Mouse (Mus musculus) adrenal gland, adult 2 months (tissue): ENCODE data around the gene Olfr316. TPM values are rescaled to one million over a fixed set of nuclear protein-coding genes. Genes with fewer than 3 reads are reported as not detected.

Source experiments
- polyA plus RNA-seq: library from polyadenylated mRNA; depleted of rRNA; stranded (reverse); fragments of >200 nt; gene quantifications from 2 replicates; pipeline ENCODE4 v1.2.3, GENCODE M21; 2012; rRNA removed
- total RNA-seq, 2 experiments: library from RNA; stranded (reverse); gene quantifications; 2 replicates each; pipeline ENCODE4 v1.2.3; 2021

The Olfr316 gene
- total and polyA plus RNA-seq, 3 experiments = not detected

Other genes with a start within 250 kb of the Olfr316 start
- gene Olfr330, start 217.9 kb upstream of the Olfr316 start, total RNA-seq = 1 to 10 TPM in 1 of 2 experiments, under 1 TPM in 1; 0.41 to 1.0 TPM
- gene Olfr330, start 217.9 kb upstream of the Olfr316 start, polyA plus RNA-seq = 0.95 and 3.2 TPM in 2 replicates
- 1 to 10 TPM in 1 of 2 experiments, under 1 TPM in 1; 0.62 to 1.4 TPM for gene Olfr329-ps, start 206.3 kb upstream of the Olfr316 start, total RNA-seq
- gene Olfr329-ps, start 206.3 kb upstream of the Olfr316 start, polyA plus RNA-seq = 0.69 and 1.0 TPM in 2 replicates
- gene Olfr328, start 197.1 kb upstream of the Olfr316 start, total RNA-seq = under 1 TPM in 1 of 2 experiments, not detected in 1; 0.24 TPM
- not detected in 2 replicates for gene Olfr328, start 197.1 kb upstream of the Olfr316 start, polyA plus RNA-seq
- not detected for gene Olfr224, start 182.2 kb upstream of the Olfr316 start, total RNA-seq
- gene Olfr224, start 182.2 kb upstream of the Olfr316 start, polyA plus RNA-seq = not detected in 2 replicates
- not detected for gene Olfr325, start 175.0 kb upstream of the Olfr316 start, total RNA-seq
- not detected in 2 replicates for gene Olfr325, start 175.0 kb upstream of the Olfr316 start, polyA plus RNA-seq
- gene Olfr324, start 157.6 kb upstream of the Olfr316 start, total RNA-seq = not detected
- not detected in 2 replicates for gene Olfr324, start 157.6 kb upstream of the Olfr316 start, polyA plus RNA-seq
- not detected for gene 2210407C18Rik, start 136.7 kb upstream of the Olfr316 start, total RNA-seq
- 0.17 TPM in 1 of 2 replicates, not detected in the other for gene 2210407C18Rik, start 136.7 kb upstream of the Olfr316 start, polyA plus RNA-seq
- gene Olfr323, start 122.2 kb upstream of the Olfr316 start, total RNA-seq = not detected
- gene Olfr323, start 122.2 kb upstream of the Olfr316 start, polyA plus RNA-seq = not detected in 2 replicates
- not detected for gene Trim58, start 112.3 kb upstream of the Olfr316 start, total RNA-seq
- not detected in 2 replicates for gene Trim58, start 112.3 kb upstream of the Olfr316 start, polyA plus RNA-seq
- not detected for gene Olfr322, start 94.0 kb upstream of the Olfr316 start, total RNA-seq
- not detected in 2 replicates for gene Olfr322, start 94.0 kb upstream of the Olfr316 start, polyA plus RNA-seq
- gene Olfr320, start 71.6 kb upstream of the Olfr316 start, total RNA-seq = not detected
- not detected in 2 replicates for gene Olfr320, start 71.6 kb upstream of the Olfr316 start, polyA plus RNA-seq
- not detected for gene Olfr319, start 53.6 kb upstream of the Olfr316 start, total RNA-seq
- gene Olfr319, start 53.6 kb upstream of the Olfr316 start, polyA plus RNA-seq = not detected in 2 replicates
- gene Olfr318, start 28.7 kb upstream of the Olfr316 start, total RNA-seq = not detected
- not detected in 2 replicates for gene Olfr318, start 28.7 kb upstream of the Olfr316 start, polyA plus RNA-seq
- not detected for gene Olfr317, start 13.5 kb upstream of the Olfr316 start, total RNA-seq
- not detected in 2 replicates for gene Olfr317, start 13.5 kb upstream of the Olfr316 start, polyA plus RNA-seq
- gene Olfr315, start 20.5 kb downstream of the Olfr316 start, total RNA-seq = not detected
- gene Olfr315, start 20.5 kb downstream of the Olfr316 start, polyA plus RNA-seq = not detected in 2 replicates
- not detected for gene Olfr314, start 30.2 kb downstream of the Olfr316 start, total RNA-seq
- gene Olfr314, start 30.2 kb downstream of the Olfr316 start, polyA plus RNA-seq = not detected in 2 replicates
- 1 to 10 TPM; 2.2 to 2.7 TPM for gene Fam183b, start 49.2 kb downstream of the Olfr316 start, total RNA-seq
- gene Fam183b, start 49.2 kb downstream of the Olfr316 start, polyA plus RNA-seq = 0.39 TPM in 1 of 2 replicates, not detected in the other
- gene Olfr313, start 62.3 kb downstream of the Olfr316 start, total RNA-seq = not detected
- gene Olfr313, start 62.3 kb downstream of the Olfr316 start, polyA plus RNA-seq = not detected in 2 replicates
- not detected for gene Olfr312, start 76.5 kb downstream of the Olfr316 start, total RNA-seq
- gene Olfr312, start 76.5 kb downstream of the Olfr316 start, polyA plus RNA-seq = not detected in 2 replicates
- gene Olfr311, start 86.5 kb downstream of the Olfr316 start, total RNA-seq = not detected
- not detected in 2 replicates for gene Olfr311, start 86.5 kb downstream of the Olfr316 start, polyA plus RNA-seq
- gene Gm12258, start 94.4 kb downstream of the Olfr316 start, total RNA-seq = 1 to 10 TPM; 4.6 to 5.0 TPM
- gene Gm12258, start 94.4 kb downstream of the Olfr316 start, polyA plus RNA-seq = 0.73 and 1.3 TPM in 2 replicates
- 1 to 10 TPM; 3.9 to 7.2 TPM for gene 2810021J22Rik, start 114.5 kb downstream of the Olfr316 start, total RNA-seq
- gene 2810021J22Rik, start 114.5 kb downstream of the Olfr316 start, polyA plus RNA-seq = 1.7 and 1.8 TPM in 2 replicates
- gene Zfp39, start 151.5 kb downstream of the Olfr316 start, total RNA-seq = 1 to 10 TPM; 3.5 to 5.0 TPM
- 0.15 and 0.33 TPM in 2 replicates for gene Zfp39, start 151.5 kb downstream of the Olfr316 start, polyA plus RNA-seq
- gene Btnl10, start 165.2 kb downstream of the Olfr316 start, total RNA-seq = under 1 TPM in 1 of 2 experiments, not detected in 1; 0.09 TPM
- gene Btnl10, start 165.2 kb downstream of the Olfr316 start, polyA plus RNA-seq = not detected in 2 replicates
- 100 to 1,000 TPM; 143 to 198 TPM for gene Rnf187, start 186.2 kb downstream of the Olfr316 start, total RNA-seq
- 545 and 648 TPM in 2 replicates for gene Rnf187, start 186.2 kb downstream of the Olfr316 start, polyA plus RNA-seq
- 1 to 10 TPM; 2.5 to 8.2 TPM for gene Hist3h2ba, start 196.2 kb downstream of the Olfr316 start, total RNA-seq
- gene Hist3h2ba, start 196.2 kb downstream of the Olfr316 start, polyA plus RNA-seq = 5.1 and 9.1 TPM in 2 replicates
- gene Hist3h2a, start 202.0 kb downstream of the Olfr316 start, total RNA-seq = 10 to 100 TPM; 13.5 to 26.3 TPM
- gene Hist3h2a, start 202.0 kb downstream of the Olfr316 start, polyA plus RNA-seq = 15.4 and 19.1 TPM in 2 replicates
- gene Trim17, start 202.0 kb downstream of the Olfr316 start, total RNA-seq = under 1 TPM; 0.17 TPM
- 0.18 and 0.36 TPM in 2 replicates for gene Trim17, start 202.0 kb downstream of the Olfr316 start, polyA plus RNA-seq
- gene Trim11, start 225.4 kb downstream of the Olfr316 start, total RNA-seq = 10 to 100 TPM; 21.3 to 23.4 TPM
- 45.2 and 45.7 TPM in 2 replicates for gene Trim11, start 225.4 kb downstream of the Olfr316 start, polyA plus RNA-seq